Mouse (Mus musculus): ENCODE results near the gene Tmprss13.

GRCm38 (mm10) chr9:45376883-45377282 lies 58.0 kb downstream of the Tmprss13 start:
- TF ChIP-seq CTCF (IDR thresholded peaks at IDR 0.05; ENCODE audit: borderline replicate concordance, insufficient read depth, low read length) (no peak), POLR2A (IDR thresholded peaks at IDR 0.05; ENCODE audit: low read depth, low read length) (no peak)

All from embryonic fibroblast, embryonic 13.5 days (primary cell).